Mouse (Mus musculus): Measurements from ENCODE around the gene Tmem232. TPM values are rescaled to one million over a fixed set of nuclear protein-coding genes. Genes with fewer than 3 reads are reported as not detected.
"Not testable (repeated sequence)": the region's sequence is repeated elsewhere in the genome, so short reads cannot be mapped to it uniquely, and the experiment has no call there.

Gene Tmem232
- total RNA-seq, 2 experiments from 2014 or later = 1.8 to 2.4 TPM

DNA sequence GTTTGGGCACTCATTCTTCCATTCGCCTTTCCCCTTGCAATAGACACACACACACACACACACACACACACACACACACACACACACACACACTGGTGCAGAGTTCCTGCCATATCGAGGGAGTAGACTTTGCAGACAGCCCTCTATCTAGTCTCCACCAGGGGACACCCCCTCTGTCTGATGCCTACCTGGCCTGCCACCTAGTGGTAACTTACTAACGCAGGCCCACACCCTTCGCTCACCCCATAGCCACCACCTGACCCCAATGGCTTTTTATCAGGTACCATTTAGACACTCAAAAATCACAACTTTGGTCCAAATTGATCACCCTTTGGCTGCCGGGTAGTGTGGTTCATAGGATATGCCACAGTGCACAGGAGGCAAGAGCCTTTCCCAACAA, 18.7 kb upstream of the Tmem232 start:
- intact Hi-C loops (cut with DNase I) = loop anchor here (5.0 kb wide), 1 partner anchor 187 kb away; no protein-coding TSS in a partner anchor

DNA sequence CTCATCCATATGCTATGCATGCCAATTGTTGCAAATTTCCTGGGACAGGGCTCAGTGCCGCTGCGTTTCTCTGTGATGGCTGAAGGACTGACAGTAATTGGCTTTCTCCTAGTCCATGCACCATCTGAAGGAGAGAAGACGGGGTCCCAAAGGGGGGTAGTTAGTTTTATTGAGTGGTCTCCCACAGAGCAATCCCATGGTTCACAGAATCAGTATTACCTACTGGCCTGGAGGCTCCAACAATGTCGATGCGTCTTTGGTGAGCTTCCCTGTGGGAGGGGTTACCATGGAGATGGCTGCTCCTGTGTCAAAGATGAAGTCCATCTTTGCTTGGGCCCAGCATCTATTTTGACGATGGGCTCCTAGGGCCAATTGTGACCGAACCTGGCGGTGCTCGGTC, 18.2 kb upstream of the Tmem232 start:
- H3K4me3 ChIP-seq = no peak overlapping the region
- H3K27ac ChIP-seq = no peak overlapping the region
- no peak for TF ChIP-seq CTCF (IDR thresholded peaks at IDR 0.05)
- DNase-seq (ENCODE audit: extremely low spot score in 1 of 2, low spot score in 2 of 2) = no peak
- intact Hi-C loops (cut with DNase I) = loop anchor here (5.0 kb wide), 1 partner anchor 186 kb away; no protein-coding TSS in a partner anchor

More for the DNA sequence above, 18.7 kb upstream of the Tmem232 start:
- Histone ChIP-seq H3K4me3 (no peak overlapping the region), H3K27ac (no peak overlapping the region)
- no peak for DNase-seq (ENCODE audit: extremely low spot score in 1 of 2, low spot score in 2 of 2)
- TF ChIP-seq CTCF (IDR thresholded peaks at IDR 0.05) = peak; percentile 46

DNA sequence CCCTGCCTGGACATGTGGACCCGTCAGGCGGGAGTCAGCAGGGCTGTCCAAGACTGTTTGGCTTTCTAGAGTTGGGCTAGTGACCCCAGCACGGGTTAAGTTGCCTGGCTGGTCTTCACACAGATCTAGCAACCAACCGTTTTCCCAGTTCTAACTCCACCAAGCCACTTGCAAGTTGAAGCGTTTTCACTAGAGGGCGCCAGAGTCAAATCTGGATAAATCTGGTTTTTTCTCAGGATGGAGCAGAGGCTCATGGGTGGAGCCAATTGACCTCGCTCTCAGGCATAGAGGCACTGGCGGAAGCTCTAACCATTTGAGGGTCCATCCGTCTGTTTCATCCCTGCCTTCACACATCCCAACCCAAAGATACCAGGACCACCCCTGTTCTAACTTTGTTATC, 17.6 kb upstream of the Tmem232 start:
- peak; percentile 76 for TF ChIP-seq CTCF (IDR thresholded peaks at IDR 0.05)
- Histone ChIP-seq H3K4me3 (no peak overlapping the region), H3K27ac (no peak overlapping the region)
- intact Hi-C loops (cut with DNase I) = loop anchor here (5.0 kb wide), 1 partner anchor 186 kb away; no protein-coding TSS in a partner anchor
- peak; percentile 29 to 50 for DNase-seq (ENCODE audit: extremely low spot score in 1 of 2, low spot score in 2 of 2)

DNA sequence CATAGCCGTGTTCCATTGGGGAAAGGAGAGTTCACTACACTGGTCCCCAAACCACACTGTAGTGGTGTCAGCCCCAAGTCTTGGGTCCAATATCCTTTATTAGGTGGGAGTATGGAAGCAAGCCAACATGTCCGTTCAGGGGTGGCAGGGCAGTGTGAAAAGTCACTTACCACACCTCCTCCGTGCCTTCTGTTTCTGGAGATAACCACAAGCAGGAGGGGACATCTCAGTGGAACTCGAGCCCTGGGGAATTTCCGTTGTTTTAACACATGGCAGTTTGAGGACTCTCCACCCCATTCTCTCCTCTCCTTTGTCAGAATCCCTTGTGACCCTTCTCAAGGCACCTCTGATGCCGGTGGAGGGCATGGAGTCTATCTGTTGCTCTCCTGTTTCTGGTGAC, 16.6 kb upstream of the Tmem232 start:
- DNase-seq (ENCODE audit: extremely low spot score in 1 of 2, low spot score in 2 of 2) = no peak
- Histone ChIP-seq H3K27ac (no peak overlapping the region), H3K4me3 (no peak overlapping the region)
- intact Hi-C loops (cut with DNase I) = loop anchor here (5.0 kb wide), 1 partner anchor 185 kb away; no protein-coding TSS in a partner anchor
- TF ChIP-seq CTCF (IDR thresholded peaks at IDR 0.05) = no peak

DNA sequence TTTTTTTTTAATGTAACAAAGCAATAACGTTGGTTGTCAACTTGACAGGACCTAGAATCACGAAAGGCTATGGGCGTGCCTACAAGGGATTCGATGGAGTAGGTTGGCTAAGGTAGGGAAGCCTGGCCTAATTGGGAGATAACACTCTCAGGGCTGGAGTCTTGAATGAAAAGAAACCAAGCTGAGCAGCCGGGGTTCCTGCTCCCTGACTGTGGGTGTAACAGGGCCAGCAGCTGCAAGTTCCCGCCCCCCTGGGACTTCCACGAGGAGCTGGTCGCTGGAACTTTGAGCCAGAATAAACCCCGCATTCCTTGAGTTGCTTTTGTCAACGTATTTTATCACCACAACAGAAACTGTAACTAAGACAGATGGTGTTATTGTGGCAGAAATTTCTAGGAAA, 16.2 kb upstream of the Tmem232 start:
- H3K4me3 ChIP-seq = no peak overlapping the region
- DNase-seq (ENCODE audit: extremely low spot score in 1 of 2, low spot score in 2 of 2) = no peak
- no peak overlapping the region for H3K27ac ChIP-seq
- intact Hi-C loops (cut with DNase I) = loop anchor here (5.0 kb wide), 1 partner anchor 184 kb away; no protein-coding TSS in a partner anchor
- no peak for TF ChIP-seq CTCF (IDR thresholded peaks at IDR 0.05)

DNA sequence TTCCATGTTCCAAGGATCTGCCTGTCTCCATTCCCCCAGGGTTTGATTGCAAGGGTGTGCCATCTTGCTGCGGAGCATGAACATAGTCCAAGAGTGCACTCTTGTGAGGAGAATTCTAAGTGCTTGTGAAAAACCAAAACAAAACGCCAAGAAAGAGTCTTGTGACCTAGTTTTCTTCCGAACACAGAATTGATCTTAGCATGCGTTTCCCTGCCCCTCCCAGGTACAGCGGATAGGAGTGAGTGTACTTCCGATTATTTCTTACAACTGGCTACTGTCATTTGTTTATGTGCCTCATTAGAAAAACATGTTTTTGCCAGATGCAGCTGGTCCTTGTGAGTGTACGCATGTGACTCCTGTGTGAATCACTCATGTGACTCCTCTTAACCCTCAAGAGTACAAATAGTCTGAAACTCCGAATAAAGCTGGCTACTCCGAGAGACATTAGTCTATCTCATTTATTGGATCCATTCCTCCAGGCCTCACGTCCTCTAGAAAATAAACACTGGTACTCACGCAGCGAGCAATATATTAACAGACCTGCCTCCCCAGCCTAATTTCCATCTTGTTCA, 11.9 kb upstream of the Tmem232 start:
- TF ChIP-seq CTCF (IDR thresholded peaks at IDR 0.05) = no peak
- Histone ChIP-seq H3K4me3 (no peak overlapping the region), H3K27ac (no peak overlapping the region)
- no peak for DNase-seq (ENCODE audit: extremely low spot score in 1 of 2, low spot score in 2 of 2)
- intact Hi-C loops (cut with DNase I) = no loop called here

DNA sequence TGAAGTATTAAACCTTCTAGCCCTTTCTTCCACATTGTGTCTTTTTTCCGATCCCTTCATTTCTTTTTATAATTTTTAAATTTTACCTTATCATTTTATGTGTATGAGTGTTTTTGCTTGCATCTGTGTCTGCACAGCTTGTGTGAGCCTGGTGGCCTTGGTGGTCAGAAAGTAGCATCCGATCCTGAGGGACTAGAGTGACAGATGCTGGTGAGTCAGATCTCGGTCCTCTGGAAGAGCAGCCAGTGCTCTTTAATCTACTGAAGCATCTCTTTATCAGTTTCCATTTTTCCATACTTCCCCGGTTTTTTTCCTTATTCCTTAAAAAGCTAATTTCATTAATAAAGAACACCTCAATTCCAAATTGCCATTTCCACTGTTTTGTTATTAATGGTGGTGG, 9.8 kb upstream of the Tmem232 start:
- H3K4me3 ChIP-seq = no peak overlapping the region
- H3K27ac ChIP-seq = no peak overlapping the region
- intact Hi-C loops (cut with DNase I) = no loop called here
- DNase-seq (ENCODE audit: extremely low spot score in 1 of 2, low spot score in 2 of 2) = no peak
- TF ChIP-seq CTCF (IDR thresholded peaks at IDR 0.05) = no peak

DNA sequence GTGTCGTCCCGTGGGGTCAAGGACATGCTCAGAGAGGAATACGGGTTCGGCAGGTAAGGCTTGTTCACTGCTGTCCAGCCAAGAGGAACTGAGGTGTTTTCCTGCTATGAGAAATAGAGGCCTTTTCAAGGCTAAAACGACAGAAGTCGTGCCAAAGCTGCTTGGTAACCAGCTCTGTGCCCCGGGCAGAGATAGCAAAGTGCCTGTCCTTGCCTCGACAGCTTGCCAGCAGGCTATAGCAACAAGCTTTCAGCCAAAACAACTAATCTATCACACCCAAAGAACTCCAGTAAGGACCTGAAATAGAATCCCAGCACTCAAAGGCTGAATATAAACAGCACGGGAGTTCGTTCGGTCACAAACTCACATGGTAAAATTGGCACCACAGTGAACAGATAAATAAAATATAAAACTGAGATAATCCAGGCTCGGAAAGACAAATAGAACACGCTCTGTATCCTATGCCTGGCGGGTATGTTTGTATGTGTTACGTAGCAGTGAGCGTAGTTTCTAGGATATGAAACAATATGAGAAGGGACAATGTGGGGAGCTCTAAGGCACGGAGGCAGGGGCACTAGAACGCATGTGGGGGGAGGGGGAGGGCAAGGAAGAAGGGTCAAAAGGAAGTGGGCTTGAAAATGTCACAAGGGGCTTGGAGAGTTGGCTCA, 8.2 kb upstream of the Tmem232 start:
- no peak for DNase-seq (ENCODE audit: extremely low spot score in 1 of 2, low spot score in 2 of 2)
- Histone ChIP-seq H3K4me3 (no peak overlapping the region), H3K27ac (no peak overlapping the region)
- intact Hi-C loops (cut with DNase I) = no loop called here
- no peak for TF ChIP-seq CTCF (IDR thresholded peaks at IDR 0.05)

DNA sequence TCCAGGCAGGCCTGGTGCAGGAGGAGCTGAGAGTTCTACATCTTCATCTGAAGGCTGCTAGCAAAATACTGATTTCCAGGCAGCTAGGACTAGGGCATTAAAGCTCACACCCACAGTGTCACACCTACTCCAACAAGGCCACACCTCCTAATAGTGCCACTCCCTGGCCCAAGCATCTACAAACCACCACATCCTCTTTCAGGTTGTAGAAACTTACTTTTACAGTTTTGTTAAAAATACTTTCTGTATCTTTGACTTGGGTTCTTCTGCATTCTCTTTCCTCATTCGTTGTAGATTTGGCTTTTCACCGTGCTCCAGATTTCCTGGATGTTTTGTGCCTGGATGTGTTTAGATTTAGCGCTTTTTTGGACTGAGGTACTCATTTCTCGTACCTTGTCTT, 5.6 kb upstream of the Tmem232 start:
- H3K27ac ChIP-seq; intact Hi-C loops (cut with DNase I); H3K4me3 ChIP-seq; DNase-seq (ENCODE audit: extremely low spot score in 1 of 2, low spot score in 2 of 2): not testable (repeated sequence)

DNA sequence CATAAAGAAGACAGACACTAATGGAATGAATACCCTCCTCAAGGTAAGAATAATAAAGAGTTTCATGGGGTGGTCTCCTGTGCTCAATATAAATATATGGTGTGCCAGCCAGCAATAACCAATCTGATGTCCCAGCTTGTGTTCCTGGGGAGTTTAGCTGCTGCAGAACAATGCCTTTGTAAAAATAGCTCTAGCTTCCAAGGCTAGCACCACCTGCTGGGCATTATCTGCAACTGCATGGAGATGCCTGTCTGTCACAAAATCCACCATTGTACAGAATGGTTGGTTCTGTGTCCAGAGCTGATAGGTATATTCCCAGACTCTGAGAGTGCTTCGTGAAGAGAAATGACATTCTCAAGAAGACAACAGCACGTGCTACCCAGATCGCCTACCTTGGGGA, 4.4 kb downstream of the Tmem232 start:
- intact Hi-C loops (cut with DNase I) = no loop called here
- peak in 1 of 2 experiments; percentile 33 for DNase-seq (ENCODE audit: extremely low spot score in 1 of 2, low spot score in 2 of 2)
- Histone ChIP-seq H3K27ac (no peak overlapping the region), H3K4me3 (no peak overlapping the region)
- TF ChIP-seq CTCF (IDR thresholded peaks at IDR 0.05) = peak; percentile 88

DNA sequence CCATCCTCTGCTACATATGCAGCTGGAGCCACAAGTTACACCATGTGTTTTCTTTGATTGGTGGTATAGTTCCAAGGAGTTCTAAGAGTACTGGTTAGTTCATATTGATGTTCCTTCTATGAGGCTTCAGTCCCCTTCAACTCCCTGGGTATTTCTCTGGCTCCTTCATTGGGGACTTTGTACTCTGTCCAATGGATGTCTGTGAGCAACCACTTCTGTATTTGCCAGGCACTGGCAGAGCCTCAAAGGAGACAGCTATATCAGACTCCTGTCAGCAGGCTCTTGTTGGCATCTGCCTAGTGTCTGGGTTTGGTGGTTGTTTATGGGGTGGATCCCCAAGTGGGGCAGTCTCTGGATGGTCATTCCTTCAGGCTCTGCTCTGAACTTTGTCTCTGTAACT, 8.2 kb downstream of the Tmem232 start:
- DNase-seq (ENCODE audit: extremely low spot score in 1 of 2, low spot score in 2 of 2); intact Hi-C loops (cut with DNase I); H3K4me3 ChIP-seq; H3K27ac ChIP-seq: not testable (repeated sequence)

DNA sequence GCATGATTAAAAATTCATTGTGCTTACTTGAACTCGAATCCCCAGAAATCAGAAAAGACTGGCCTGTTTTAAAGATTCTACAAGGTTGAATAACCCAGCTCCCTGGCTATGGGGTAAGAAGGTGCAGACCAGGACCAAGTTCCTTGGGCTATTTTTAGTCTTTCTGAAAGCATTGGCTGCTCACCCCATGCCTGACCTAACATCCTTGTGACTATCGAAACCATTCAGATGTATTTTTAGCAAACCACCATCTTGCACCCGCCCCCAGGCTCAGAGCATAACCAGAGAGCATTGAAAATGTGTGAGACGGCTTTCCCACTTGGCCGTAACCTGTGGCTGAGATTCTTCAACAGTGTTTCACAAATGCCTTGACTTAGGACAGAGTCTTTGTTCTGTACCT, 13.1 kb downstream of the Tmem232 start:
- DNase-seq (ENCODE audit: extremely low spot score in 1 of 2, low spot score in 2 of 2) = no peak
- Histone ChIP-seq H3K4me3 (no peak overlapping the region), H3K27ac (no peak overlapping the region)
- no peak for TF ChIP-seq CTCF (IDR thresholded peaks at IDR 0.05)
- intact Hi-C loops (cut with DNase I) = no loop called here

DNA sequence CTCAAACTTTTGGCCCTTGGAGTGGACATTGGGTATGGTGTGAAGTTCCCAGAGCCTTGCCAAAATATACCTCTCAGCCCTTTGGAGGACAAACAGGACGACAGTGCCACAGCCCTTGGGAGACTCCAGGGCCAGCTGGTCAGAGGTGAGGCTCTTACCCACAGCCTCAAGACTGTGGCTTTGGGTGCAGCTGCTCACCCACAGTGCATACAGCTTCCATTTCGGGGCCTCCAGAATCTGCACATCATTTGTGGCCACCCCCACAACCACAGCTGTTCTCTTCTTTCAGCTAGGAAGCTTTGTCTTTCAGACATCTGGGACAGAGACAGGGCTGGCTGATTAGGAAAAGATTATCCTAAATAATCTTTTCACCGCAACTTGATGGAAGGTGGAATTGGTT, 27.1 kb downstream of the Tmem232 start:
- no peak for TF ChIP-seq CTCF (IDR thresholded peaks at IDR 0.05)
- no peak overlapping the region for H3K27ac ChIP-seq
- DNase-seq (ENCODE audit: extremely low spot score in 1 of 2, low spot score in 2 of 2) = no peak
- H3K4me3 ChIP-seq = no peak overlapping the region
- intact Hi-C loops (cut with DNase I) = no loop called here
